In the genomic region with DNA sequence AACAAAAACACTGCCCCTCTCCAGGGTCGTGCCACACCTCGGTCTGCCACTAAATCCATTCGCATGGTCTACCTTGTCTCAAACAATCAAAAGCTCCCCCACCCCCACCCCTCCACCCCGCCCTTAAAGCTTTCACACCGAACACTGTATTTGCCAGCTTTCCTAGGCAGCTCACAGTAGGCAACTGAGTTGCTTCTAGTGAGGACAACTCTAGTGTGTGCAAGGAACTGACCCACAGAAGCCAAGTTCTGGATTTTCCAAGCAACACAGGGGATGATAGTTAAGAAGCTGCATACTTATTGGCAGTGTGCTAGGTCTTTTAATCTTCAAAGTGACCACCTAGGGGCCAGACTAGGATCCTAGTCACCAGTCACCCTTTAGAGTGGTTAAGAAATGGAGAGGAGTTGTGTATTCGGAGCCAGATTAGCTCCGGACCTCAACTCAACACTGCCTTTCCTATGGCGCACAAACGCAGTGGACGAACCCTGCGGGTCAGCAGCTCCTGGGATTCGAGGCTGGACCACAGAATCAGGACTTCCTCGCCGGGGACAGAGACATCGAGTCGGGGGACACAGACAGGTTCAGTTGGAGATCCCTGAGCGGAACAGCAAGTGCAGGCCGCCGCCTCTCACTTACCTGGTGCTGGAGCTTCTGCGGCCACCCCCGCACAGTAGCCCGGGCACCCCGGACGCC, we compare ENCODE assay signal across 8 mouse cellular contexts. TPM values are rescaled to one million over a fixed set of nuclear protein-coding genes. Genes with fewer than 3 reads are reported as not detected.
DNase-seq lines count a peak whose midpoint lies in the region; ATAC-seq and TF ChIP-seq lines count a peak whose summit lies in the region.

No protein-coding gene starts in this region.

- H3K27ac ChIP-seq in bone marrow macrophage, adult 2 months (ENCODE audit: insufficient read depth, low read depth, low read length) = no peak overlapping the region
- peak overlapping the region; percentile 87; the same call in 1 of the 2 replicates for H3K27ac ChIP-seq in heart, embryonic 16.5 days (ENCODE audit: low read length)
- H3K27ac ChIP-seq in midbrain, embryonic 11.5 days (ENCODE audit: low read depth, low read length) = no peak overlapping the region

- H3K4me2 ChIP-seq in heart, embryonic 16.5 days (ENCODE audit: low read depth, low read length) = peak overlapping the region; percentile 78
- peak overlapping the region; percentile 95 for H3K4me2 ChIP-seq in midbrain, embryonic 11.5 days

- no peak for TF ChIP-seq CTCF in bone marrow macrophage, adult 2 months (IDR thresholded peaks at IDR 0.05; ENCODE audit: low read depth, low read length)

- peaks cover 4% of the 10 kb centered on the region for H3K9me3 ChIP-seq in heart, embryonic 16.5 days (replicated peaks; ENCODE audit: control insufficient read depth, low read length)
- H3K9me3 ChIP-seq in midbrain, embryonic 11.5 days (ENCODE audit: control insufficient read depth, low read length) = peaks cover 8% of the 10 kb centered on the region; the same call in 1 of the 2 replicates

- H3K4me3 ChIP-seq in bone marrow macrophage, adult 2 months (ENCODE audit: insufficient read depth, low read length) = peak overlapping the region; percentile 88
- peak overlapping the region; percentile 72 for H3K4me3 ChIP-seq in heart, embryonic 16.5 days (ENCODE audit: low read length)
- H3K4me3 ChIP-seq in midbrain, embryonic 11.5 days (ENCODE audit: low read depth, low read length) = peak overlapping the region; percentile 70

- DNase-seq in layer of hippocampus, adult 9-10 months (ENCODE audit: low spot score) = peak; percentile 6
- DNase-seq in layer of hippocampus, adult 8-10 months (ENCODE audit: low spot score in 2 of 2) = no peak
- DNase-seq in midbrain, embryonic 11.5 days (ENCODE audit: low spot score, missing footprints) = peak; percentile 96
- DNase-seq in thymus, postnatal 36 days = no peak
- DNase-seq in left cerebral cortex, adult 11 months (ENCODE audit: low spot score) = no peak
- DNase-seq in urinary bladder, postnatal 10 days (ENCODE audit: low spot score) = no peak

- H3K9ac ChIP-seq in heart, embryonic 16.5 days (ENCODE audit: low read length) = peak overlapping the region; percentile 79
- H3K9ac ChIP-seq in midbrain, embryonic 11.5 days (ENCODE audit: low read length) = peak overlapping the region; percentile 74

- no peak for ATAC-seq in heart, embryonic 16.5 days (replicated peaks; ENCODE audit: extremely low read depth, insufficient read depth, low FRiP score)
- no peak; the same call in 1 of the 2 replicates for ATAC-seq in midbrain, embryonic 11.5 days (ENCODE audit: low FRiP score)

- WGBS in heart, embryonic 16.5 days = 3% methylated on average over 24 of the region's 24 CpGs
- WGBS in midbrain, embryonic 11.5 days = 5% methylated on average over 24 of the region's 24 CpGs

- H3K27me3 ChIP-seq in heart, embryonic 16.5 days (ENCODE audit: control insufficient read depth, insufficient read depth, low read length) = no peaks in the 10 kb centered on the region
- no peaks in the 10 kb centered on the region for H3K27me3 ChIP-seq in midbrain, embryonic 11.5 days (ENCODE audit: control insufficient read depth, insufficient read depth, low read length)

- peaks cover 12% of the 10 kb centered on the region; the same call in 1 of the 2 replicates for H3K36me3 ChIP-seq in heart, embryonic 16.5 days (ENCODE audit: control insufficient read depth, insufficient read depth)
- peaks cover 11% of the 10 kb centered on the region; the same call in 1 of the 2 replicates for H3K36me3 ChIP-seq in midbrain, embryonic 11.5 days (ENCODE audit: control insufficient read depth, insufficient read depth, low read length)

- peaks cover 7% of the 10 kb centered on the region for H3K4me1 ChIP-seq in bone marrow macrophage, adult 2 months (ENCODE audit: control insufficient read depth, insufficient read depth, low read length)
- H3K4me1 ChIP-seq in heart, embryonic 16.5 days (ENCODE audit: control insufficient read depth, insufficient read depth, low read length) = peaks cover 16% of the 10 kb centered on the region
- peaks cover 8% of the 10 kb centered on the region; the same call in 1 of the 2 replicates for H3K4me1 ChIP-seq in midbrain, embryonic 11.5 days (ENCODE audit: control insufficient read depth, insufficient read depth, low read length)

- TF ChIP-seq POLR2A in bone marrow macrophage, adult 2 months (IDR thresholded peaks at IDR 0.05; ENCODE audit: borderline replicate concordance, low read depth, low read length) = no peak

RNA-seq across cellular contexts. Expression of gene L2hgdh, which starts 0.5 kb away (rescaled TPM):
- 10 to 100 TPM; 15.5 to 24.9 (median 18.6) TPM for total RNA-seq in layer of hippocampus, adult 8-10 months (2022)
- 3.5 and 4.0 TPM in 2 replicates for polyA plus RNA-seq in bone marrow macrophage, adult 2 months (2012; ENCODE audit: insufficient read depth, insufficient read length, missing spikeins)
- polyA plus RNA-seq in heart, embryonic 16.5 days (2015; fragmentation: Nextera tagmentation; extraction: Ambion mirVana) = 18.4 and 18.5 TPM in 2 replicates
- 9.7 and 13.6 TPM in 2 replicates for polyA plus RNA-seq in midbrain, embryonic 11.5 days (2014; fragmentation: Nextera tagmentation; extraction: Ambion mirVana)

RNA-seq across cellular contexts. Expression of gene Atp5s, which starts 0.6 kb away (rescaled TPM):
- 10 to 100 TPM; 26.9 to 35.8 (median 30.0) TPM for total RNA-seq in layer of hippocampus, adult 8-10 months (2022)
- 9.8 and 13.8 TPM in 2 replicates for polyA plus RNA-seq in bone marrow macrophage, adult 2 months (2012; ENCODE audit: insufficient read depth, insufficient read length, missing spikeins)
- 35.4 and 39.2 TPM in 2 replicates for polyA plus RNA-seq in heart, embryonic 16.5 days (2015; fragmentation: Nextera tagmentation; extraction: Ambion mirVana)
- polyA plus RNA-seq in midbrain, embryonic 11.5 days (2014; fragmentation: Nextera tagmentation; extraction: Ambion mirVana) = 18.0 and 19.3 TPM in 2 replicates

RNA-seq across cellular contexts. Expression of gene Sos2, which starts 42.5 kb away (rescaled TPM):
- total RNA-seq in layer of hippocampus, adult 8-10 months (2022) = 10 to 100 TPM; 33.4 to 47.2 (median 39.8) TPM
- 35.3 and 35.8 TPM in 2 replicates for polyA plus RNA-seq in bone marrow macrophage, adult 2 months (2012; ENCODE audit: insufficient read depth, insufficient read length, missing spikeins)
- 7.1 and 7.6 TPM in 2 replicates for polyA plus RNA-seq in heart, embryonic 16.5 days (2015; fragmentation: Nextera tagmentation; extraction: Ambion mirVana)
- 10.5 and 12.0 TPM in 2 replicates for polyA plus RNA-seq in midbrain, embryonic 11.5 days (2014; fragmentation: Nextera tagmentation; extraction: Ambion mirVana)

Comparison
In these comparisons a context has a peak if more than half of its experiments do, and no peak if none do; other contexts are left out.
1. DNase-seq: peak in layer of hippocampus, adult 9-10 months (single experiment) and midbrain, embryonic 11.5 days (single experiment); none in layer of hippocampus, adult 8-10 months (0 of 2), thymus, postnatal 36 days (0 of 2), left cerebral cortex, adult 11 months (single experiment) and urinary bladder, postnatal 10 days (single experiment).
2. Peak in every context shown above with its lines, with median percentiles within 50 percentile points of each other: H3K4me3 ChIP-seq.